Mouse (Mus musculus): ENCODE measurements around the gene Phactr3.

- no peak for TF ChIP-seq POLR2A (IDR thresholded peaks at IDR 0.05; ENCODE audit: insufficient read length, low read depth)
- TF ChIP-seq USF1 (IDR thresholded peaks at IDR 0.05; ENCODE audit: low read depth) = no peak
These were observed 20.8 kb upstream of the Phactr3 start for GRCm38 (mm10) chr2:178098021-178098420.

Data from myocyte (in vitro differentiated cells).